Mouse (Mus musculus) limb, embryonic 10.5 days (tissue): ENCODE results near the gene Pde4d. TPM values are rescaled to one million over a fixed set of nuclear protein-coding genes. Genes with fewer than 3 reads are reported as not detected.

ENCODE experiments used
- DNase-seq: peaks from one replicate; pipeline ENCODE4 v3.0.0-alpha.2; 2017; ENCODE audit warnings: low spot score
- H3K27ac ChIP-seq: fragments of 300-500 bp; sonication (generic); 2 replicates; pipeline ENCODE4 v1.5.1; 2016; ENCODE audit warnings: mild to moderate bottlenecking
- H3K27me3 ChIP-seq: fragments of 300-500 bp; sonication (generic); 2 replicates; pipeline ENCODE4 v1.6.1; 2016; ENCODE audit warnings: low read depth, mild to moderate bottlenecking; ENCODE audit not compliant: poor library complexity, severe bottlenecking
- H3K36me3 ChIP-seq: fragments of 300-500 bp; sonication (generic); 2 replicates; pipeline ENCODE4 v1.6.1; 2016; ENCODE audit warnings: mild to moderate bottlenecking, moderate library complexity
- H3K4me1 ChIP-seq: fragments of 300-500 bp; sonication (generic); 2 replicates; pipeline ENCODE4 v1.6.1; 2016
- H3K4me3 ChIP-seq: fragments of 300-500 bp; sonication (generic); 2 replicates; pipeline ENCODE4 v1.5.1; 2016; ENCODE audit warnings: mild to moderate bottlenecking, moderate library complexity
- H3K9me3 ChIP-seq: fragments of 300-500 bp; sonication (generic); replicated peaks from 2 replicates; pipeline ENCODE4 v1.6.1; 2016; ENCODE audit warnings: mild to moderate bottlenecking
- WGBS: fragments of 180-500 bp; shearing (Covaris S2); methylation state at CpG from one replicate; pipeline ENCODE4 v1.1.7; 2016; 5-methylcytosine and 5-hydroxymethylcytosine counted together
- polyA plus RNA-seq: library from polyadenylated mRNA; unstranded; fragments of >200 nt; fragmentation: Nextera tagmentation; extraction: Ambion mirVana; gene quantifications from 2 replicates; pipeline ENCODE4 v1.2.1, GENCODE M21; 2016

The Pde4d gene
- polyA plus RNA-seq, 1 experiment from 2014 or later = 24.3 TPM

GRCm38 (mm10) chr13:109746492-109746891 is 1296.7 kb downstream of the Pde4d start:
- DNase-seq = no peak
- H3K27ac ChIP-seq = no peak overlapping the region
- H3K4me3 ChIP-seq = no peak overlapping the region
- no peaks in the 10 kb centered on the region for H3K9me3 ChIP-seq
- no peaks in the 10 kb centered on the region for H3K27me3 ChIP-seq
- H3K36me3 ChIP-seq = peaks cover 10% of the 10 kb centered on the region; the same call in 1 of the 2 replicates
- no peaks in the 10 kb centered on the region for H3K4me1 ChIP-seq

GRCm38 (mm10) chr13:109752236-109752863 is 1302.6 kb downstream of the Pde4d start:
- no peak overlapping the region for H3K27ac ChIP-seq
- H3K4me3 ChIP-seq = no peak overlapping the region
- no peaks in the 10 kb centered on the region for H3K9me3 ChIP-seq
- no peak for DNase-seq
- H3K36me3 ChIP-seq = no peaks in the 10 kb centered on the region
- H3K4me1 ChIP-seq = peaks cover 6% of the 10 kb centered on the region; the same call in 1 of the 2 replicates
- WGBS = 28% methylated on average over 8 of the region's 8 CpGs
- H3K27me3 ChIP-seq = no peaks in the 10 kb centered on the region

DNA sequence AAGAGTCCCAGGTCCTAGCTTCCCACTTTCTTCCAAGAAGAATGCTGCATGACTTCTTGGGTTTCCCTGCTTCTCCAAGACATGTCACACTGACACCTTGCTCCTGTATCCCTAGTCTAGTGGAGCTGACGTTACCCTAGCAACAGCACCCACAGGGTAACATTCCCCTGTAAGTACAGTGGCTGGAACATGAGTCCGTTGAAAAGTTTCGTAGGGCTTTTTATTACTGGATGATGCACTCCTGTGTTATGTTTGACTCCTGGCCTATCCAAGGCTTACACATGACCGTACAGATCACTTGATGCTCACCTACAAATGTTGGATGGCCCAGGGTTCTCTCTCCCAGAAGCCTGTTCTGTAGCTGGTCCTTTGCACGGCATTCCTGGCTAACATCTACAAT is 1307.1 kb downstream of the Pde4d start:
- no peak overlapping the region for H3K4me3 ChIP-seq
- 93% methylated on average over 5 of the region's 5 CpGs for WGBS
- H3K27me3 ChIP-seq = no peaks in the 10 kb centered on the region
- H3K4me1 ChIP-seq = peaks cover 6% of the 10 kb centered on the region; the same call in 1 of the 2 replicates
- no peaks in the 10 kb centered on the region for H3K9me3 ChIP-seq
- no peaks in the 10 kb centered on the region for H3K36me3 ChIP-seq
- DNase-seq = no peak
- no peak overlapping the region for H3K27ac ChIP-seq

- no peaks in the 10 kb centered on the region for H3K9me3 ChIP-seq
- no peaks in the 10 kb centered on the region for H3K27me3 ChIP-seq
- H3K4me1 ChIP-seq = no peaks in the 10 kb centered on the region
- H3K27ac ChIP-seq = no peak overlapping the region
- H3K36me3 ChIP-seq = no peaks in the 10 kb centered on the region
- WGBS = 50% methylated on average over 5 of the region's 5 CpGs
- no peak overlapping the region for H3K4me3 ChIP-seq
- no peak for DNase-seq
Measured at GRCm38 (mm10) chr13:109759201-109759600, 1309.5 kb downstream of the Pde4d start.

- Histone ChIP-seq H3K27ac (no peak overlapping the region), H3K4me1 (no peaks in the 10 kb centered on the region), H3K27me3 (no peaks in the 10 kb centered on the region), H3K4me3 (no peak overlapping the region), H3K9me3 (no peaks in the 10 kb centered on the region), H3K36me3 (no peaks in the 10 kb centered on the region)
- 81% methylated on average over 13 of the region's 13 CpGs for WGBS
- DNase-seq = no peak
Measured at GRCm38 (mm10) chr13:109761081-109761480, 1311.3 kb downstream of the Pde4d start.

DNA sequence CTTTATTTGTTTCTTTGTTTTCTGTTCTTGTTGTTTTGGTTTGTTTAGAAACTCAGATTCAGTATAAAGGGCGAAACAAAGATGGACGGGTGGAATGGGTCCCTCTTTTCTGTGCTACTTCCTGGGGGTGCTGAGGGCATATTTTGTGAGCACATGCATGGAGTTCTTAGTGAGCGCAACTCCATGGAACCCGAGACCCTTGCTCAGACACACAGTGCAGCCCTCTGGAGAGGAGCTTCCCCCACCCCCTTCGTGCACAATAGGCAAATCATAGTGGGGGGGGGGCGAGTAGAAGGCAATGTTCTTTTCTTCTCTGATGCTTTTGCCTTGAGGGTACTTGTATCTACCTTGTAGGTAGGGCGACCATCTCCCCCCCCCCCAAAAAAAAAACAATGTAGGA is 1325.0 kb downstream of the Pde4d start:
- Histone ChIP-seq H3K27me3 (no peaks in the 10 kb centered on the region), H3K27ac (no peak overlapping the region), H3K4me3 (no peak overlapping the region), H3K9me3 (no peaks in the 10 kb centered on the region), H3K4me1 (peaks cover 26% of the 10 kb centered on the region), H3K36me3 (peaks cover under 1% of the 10 kb centered on the region; the same call in 1 of the 2 replicates)
- no peak for DNase-seq
- WGBS = 67% methylated on average over 7 of the region's 7 CpGs

DNA sequence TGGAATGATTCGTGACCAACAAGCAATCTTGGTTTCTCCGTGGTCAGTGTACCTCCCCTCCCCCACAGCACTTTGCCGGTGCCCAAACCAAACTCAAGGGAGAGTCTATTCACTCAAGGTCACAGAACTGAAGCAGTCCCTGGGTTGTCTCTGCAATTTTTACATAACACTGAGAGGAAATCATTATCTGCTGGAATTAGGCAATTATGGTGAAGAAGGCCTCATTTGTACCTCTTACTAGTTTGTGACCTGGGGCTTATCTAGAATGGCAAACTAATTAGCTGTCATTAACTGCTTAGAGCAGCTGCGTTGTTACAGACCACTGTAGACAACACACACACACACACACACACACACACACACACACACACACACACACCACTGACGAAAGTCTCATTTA is 1325.4 kb downstream of the Pde4d start:
- Histone ChIP-seq H3K9me3 (no peaks in the 10 kb centered on the region), H3K4me3 (no peak overlapping the region), H3K27me3 (no peaks in the 10 kb centered on the region), H3K27ac (no peak overlapping the region), H3K36me3 (no peaks in the 10 kb centered on the region; the same call in 1 of the 2 replicates), H3K4me1 (peaks cover 26% of the 10 kb centered on the region)
- no peak for DNase-seq
- WGBS = 33% methylated on average over 5 of the region's 5 CpGs

DNA sequence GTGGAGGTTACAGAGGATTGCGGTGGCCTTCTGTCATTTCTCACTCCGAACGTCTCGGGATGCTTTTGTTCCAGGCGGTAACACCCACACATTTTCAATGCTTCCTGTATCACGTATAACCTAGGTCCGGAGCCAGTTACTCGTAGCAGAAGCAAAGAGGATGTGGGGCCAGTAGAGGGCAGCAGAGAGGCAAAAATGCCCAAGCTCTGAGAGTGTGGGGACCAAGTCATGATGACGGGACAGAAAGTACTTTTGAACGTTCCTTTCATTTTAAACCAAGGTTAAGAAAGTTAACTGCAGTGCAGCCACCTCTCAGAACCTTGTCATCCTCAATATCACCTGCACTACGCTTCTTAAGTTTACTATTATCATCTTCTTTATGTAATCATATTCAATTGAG is 1326.4 kb downstream of the Pde4d start:
- no peaks in the 10 kb centered on the region for H3K27me3 ChIP-seq
- no peaks in the 10 kb centered on the region; the same call in 1 of the 2 replicates for H3K36me3 ChIP-seq
- H3K4me1 ChIP-seq = peaks cover 26% of the 10 kb centered on the region
- WGBS = 5% methylated on average over 11 of the region's 11 CpGs
- peak overlapping the region; percentile 68 for H3K27ac ChIP-seq
- H3K9me3 ChIP-seq = no peaks in the 10 kb centered on the region
- peak; percentile 94 for DNase-seq
- peak overlapping the region; percentile 30 for H3K4me3 ChIP-seq

DNA sequence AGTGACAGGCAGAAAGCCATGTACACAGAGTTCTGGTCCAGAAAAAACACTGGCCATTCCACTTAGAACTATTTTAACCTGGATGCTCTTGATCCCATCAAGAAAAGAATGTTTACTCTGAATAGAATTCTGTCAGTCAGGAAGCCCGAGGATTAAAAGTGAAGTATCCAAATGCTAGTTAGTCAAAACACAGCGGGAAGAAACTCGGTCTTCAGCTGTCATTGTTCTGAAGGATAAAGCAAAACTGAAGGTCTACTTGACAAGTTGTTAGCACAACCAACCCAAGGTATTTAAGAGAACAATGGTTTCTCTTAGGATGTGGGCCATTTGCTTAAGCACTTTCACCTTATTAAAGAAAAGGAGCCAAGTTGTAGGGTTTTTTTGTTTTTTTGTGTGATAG is 1327.2 kb downstream of the Pde4d start:
- Histone ChIP-seq H3K9me3 (no peaks in the 10 kb centered on the region), H3K36me3 (no peaks in the 10 kb centered on the region; the same call in 1 of the 2 replicates), H3K4me3 (no peak overlapping the region), H3K27me3 (no peaks in the 10 kb centered on the region), H3K4me1 (peaks cover 26% of the 10 kb centered on the region), H3K27ac (no peak overlapping the region)
- WGBS = 50% methylated on average over 3 of the region's 3 CpGs
- DNase-seq = no peak

GRCm38 (mm10) chr13:109777441-109777840 is 1327.7 kb downstream of the Pde4d start:
- 84% methylated on average over 5 of the region's 5 CpGs for WGBS
- H3K36me3 ChIP-seq = no peaks in the 10 kb centered on the region; the same call in 1 of the 2 replicates
- H3K27ac ChIP-seq = no peak overlapping the region
- no peak overlapping the region for H3K4me3 ChIP-seq
- H3K27me3 ChIP-seq = no peaks in the 10 kb centered on the region
- peaks cover 26% of the 10 kb centered on the region for H3K4me1 ChIP-seq
- H3K9me3 ChIP-seq = no peaks in the 10 kb centered on the region
- no peak for DNase-seq

DNA sequence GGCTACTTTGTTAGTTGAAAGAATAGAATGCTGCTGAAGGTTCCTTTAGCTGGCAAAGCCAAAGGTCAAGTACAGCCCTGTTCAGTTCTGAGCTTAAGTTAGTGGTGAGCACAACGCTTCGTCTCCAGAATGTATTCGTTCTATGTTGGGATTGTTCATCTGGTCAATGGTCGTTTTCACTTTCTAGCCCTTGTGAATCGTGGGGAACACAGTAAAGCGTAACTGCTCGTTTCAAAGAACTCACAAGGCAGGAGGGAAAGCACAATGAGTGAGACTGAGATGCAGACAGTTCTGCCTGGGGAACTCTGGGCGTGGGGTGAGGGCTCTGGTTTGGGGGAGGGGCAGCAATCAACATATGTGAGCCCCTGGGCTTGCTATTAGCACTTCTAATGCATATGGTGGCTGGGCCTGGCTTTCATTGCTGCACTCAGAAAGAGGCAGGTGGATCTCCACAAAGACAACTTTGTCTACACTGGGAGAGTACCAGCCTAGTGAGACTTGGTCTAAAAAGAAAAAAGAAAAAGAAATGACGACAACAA is 1328.6 kb downstream of the Pde4d start:
- no peak overlapping the region for H3K4me3 ChIP-seq
- H3K27ac ChIP-seq = peak overlapping the region; percentile 12; the same call in 1 of the 2 replicates
- no peaks in the 10 kb centered on the region for H3K9me3 ChIP-seq
- peaks cover 26% of the 10 kb centered on the region for H3K4me1 ChIP-seq
- WGBS = 46% methylated on average over 9 of the region's 9 CpGs
- no peaks in the 10 kb centered on the region for H3K27me3 ChIP-seq
- no peak for DNase-seq
- H3K36me3 ChIP-seq = no peaks in the 10 kb centered on the region

- Histone ChIP-seq H3K27ac (no peak overlapping the region), H3K4me3 (no peak overlapping the region), H3K36me3 (no peaks in the 10 kb centered on the region), H3K9me3 (no peaks in the 10 kb centered on the region), H3K4me1 (peaks cover 14% of the 10 kb centered on the region), H3K27me3 (no peaks in the 10 kb centered on the region)
- no peak for DNase-seq
- WGBS = 93% methylated on average over 1 of the region's 1 CpGs
Measured at GRCm38 (mm10) chr13:109781466-109781865, 1331.7 kb downstream of the Pde4d start.

GRCm38 (mm10) chr13:109788604-109789003 is 1338.9 kb downstream of the Pde4d start:
- peaks cover 11% of the 10 kb centered on the region; the same call in 1 of the 2 replicates for H3K4me1 ChIP-seq
- no peak overlapping the region for H3K27ac ChIP-seq
- no peak overlapping the region for H3K4me3 ChIP-seq
- no peaks in the 10 kb centered on the region for H3K9me3 ChIP-seq
- H3K27me3 ChIP-seq = no peaks in the 10 kb centered on the region
- no peaks in the 10 kb centered on the region for H3K36me3 ChIP-seq
- 92% methylated on average over 4 of the region's 4 CpGs for WGBS
- no peak for DNase-seq
